Mouse (Mus musculus) limb, embryonic 14.5 days (tissue): ENCODE measurements around the gene Lif. TPM values are rescaled to one million over a fixed set of nuclear protein-coding genes. Genes with fewer than 3 reads are reported as not detected.

Experiments
- ATAC-seq: fragments of 200-750 bp; cut with Nextera tagmentation; 2 replicates; pipeline ENCODE4 v1.8.0; 2017; ENCODE audit warnings: low read depth, moderate number of reproducible peaks, moderate TSS enrichment; ENCODE audit not compliant: low FRiP score
- DNase-seq: peaks from one replicate; pipeline ENCODE4 v3.0.0-alpha.2; 2015; ENCODE audit warnings: low spot score
- H3K27ac ChIP-seq: fragments of 300-500 bp; sonication (generic); replicated peaks from 2 replicates; pipeline ENCODE4 v1.5.1; 2014; ENCODE audit warnings: low read depth, mild to moderate bottlenecking, low read length, moderate library complexity, mixed read lengths
- H3K27me3 ChIP-seq: fragments of 300-500 bp; sonication (generic); 2 replicates; pipeline ENCODE4 v1.6.1; 2014; ENCODE audit warnings: low read length, mixed read lengths; ENCODE audit not compliant: control insufficient read depth, insufficient read depth
- H3K36me3 ChIP-seq: fragments of 300-500 bp; sonication (generic); 2 replicates; pipeline ENCODE4 v1.6.1; 2014; ENCODE audit warnings: mild to moderate bottlenecking, low read length, moderate library complexity, mixed read lengths; ENCODE audit not compliant: control insufficient read depth, insufficient read depth
- H3K4me1 ChIP-seq: fragments of 300-500 bp; sonication (generic); 2 replicates; pipeline ENCODE4 v1.6.1; 2014; ENCODE audit warnings: antibody characterized with exemption, low read length, mixed read lengths; ENCODE audit not compliant: control insufficient read depth, insufficient read depth
- H3K4me2 ChIP-seq: fragments of 300-500 bp; sonication (generic); replicated peaks from 2 replicates; pipeline ENCODE4 v1.6.1; 2014; ENCODE audit warnings: low read depth, mild to moderate bottlenecking, low read length, moderate library complexity; ENCODE audit not compliant: severe bottlenecking
- H3K4me3 ChIP-seq: fragments of 300-500 bp; sonication (generic); replicated peaks from 2 replicates; pipeline ENCODE4 v1.5.1; 2014; ENCODE audit warnings: low read length
- H3K9ac ChIP-seq: fragments of 300-500 bp; sonication (generic); 2 replicates; pipeline ENCODE4 v1.6.1; 2014; ENCODE audit warnings: mild to moderate bottlenecking, low read depth, low read length, moderate library complexity; ENCODE audit not compliant: severe bottlenecking
- H3K9me3 ChIP-seq: fragments of 300-500 bp; sonication (generic); 2 replicates; pipeline ENCODE4 v1.6.1; 2016; ENCODE audit warnings: low read length; ENCODE audit not compliant: control insufficient read depth
- POLR2A ChIP-seq: fragments of 200-500 bp; IDR thresholded peaks from 2 replicates; pipeline ENCODE4 v1.8.0; 2012; ENCODE audit warnings: inconsistent platforms, mild to moderate bottlenecking, moderate library complexity, borderline replicate concordance; ENCODE audit not compliant: insufficient read depth, insufficient read length; ENCODE audit errors: extremely low read depth
- WGBS: fragments of 180-500 bp; shearing (Covaris S2); extraction: QIAGEN DNeasy Blood & Tissue Kit; methylation state at CpG from one replicate; pipeline ENCODE4 v1.1.7; 2014; 5-methylcytosine and 5-hydroxymethylcytosine counted together
- polyA plus RNA-seq, 2 experiments: library from polyadenylated mRNA; depleted of rRNA in 1 of 2; stranded (reverse) in 1 of 2; unstranded in 1 of 2; fragments of >200 nt; fragmentation: Nextera tagmentation in 1 of 2; extraction: Ambion mirVana in 1 of 2; gene quantifications; 2 replicates each; pipeline versions ENCODE4 v1.2.1 to v1.2.3; 2012 to 2014

The Lif gene
- polyA plus RNA-seq (2012; rRNA removed) (0.89 and 1.4 TPM in 2 replicates), polyA plus RNA-seq (2014; fragmentation: Nextera tagmentation; extraction: Ambion mirVana) (0.26 and 0.50 TPM in 2 replicates)

DNA sequence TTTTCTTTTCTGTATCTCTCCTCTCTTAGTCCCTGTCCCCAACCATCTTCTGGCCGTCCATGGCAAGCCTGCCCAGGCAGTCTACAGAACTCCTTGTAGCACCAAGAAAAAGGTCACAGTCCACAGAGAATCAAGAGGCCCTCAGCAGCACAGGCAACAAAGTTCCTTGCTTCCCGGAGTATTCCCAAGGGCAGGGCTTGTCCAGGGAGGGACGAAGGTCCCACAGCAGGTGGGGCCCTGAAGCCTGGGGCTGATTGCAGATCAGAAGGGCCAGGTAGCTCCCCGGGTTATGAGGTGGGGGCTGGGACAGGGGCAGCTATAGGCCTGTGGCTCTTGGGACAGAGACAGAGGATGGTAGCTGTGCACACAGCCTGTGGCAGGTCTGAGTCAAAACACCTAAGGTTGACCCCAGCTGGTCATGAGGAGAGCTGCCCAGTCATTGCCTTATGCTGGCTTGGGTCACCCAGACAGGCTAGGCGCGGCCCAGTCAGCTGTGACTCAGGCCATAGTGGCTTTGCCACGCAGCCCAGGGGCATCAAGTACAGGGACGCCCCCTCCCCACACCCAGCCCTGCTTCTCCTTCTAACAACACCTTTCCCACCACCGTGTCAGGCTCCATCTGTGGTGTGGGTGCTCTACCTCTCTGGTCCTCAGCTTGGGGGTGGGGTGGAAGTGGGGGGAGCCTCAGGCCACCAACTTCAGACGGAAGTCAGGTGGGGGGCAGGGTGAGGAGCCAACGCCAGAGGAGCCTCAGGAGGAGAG is at the start of gene Lif:
Gene Lif, plus strand, starts transcription at position 712 of the 762 bp plus-strand sequence.
- Histone ChIP-seq H3K27me3 (no peaks in the 10 kb centered on the region), H3K27ac (no peak within 1 kb of the TSS), H3K4me1 (peaks cover 24% of the 10 kb centered on the region), H3K4me2 (no peak within 1 kb of the TSS), H3K36me3 (no peaks in the 10 kb centered on the region), H3K9me3 (no peaks in the 10 kb centered on the region), H3K9ac (no peak within 1 kb of the TSS), H3K4me3 (no peak within 1 kb of the TSS)
- no peak for ATAC-seq
- no peak for TF ChIP-seq POLR2A
- DNase-seq = no peak
- 53% methylated on average over 11 of the region's 11 CpGs for WGBS

GRCm38 (mm10) chr11:4207655-4208054 is 49.7 kb upstream of the Lif start:
- ATAC-seq = no peak
- no peaks in the 10 kb centered on the region for H3K4me1 ChIP-seq
- H3K4me2 ChIP-seq = no peak overlapping the region
- H3K9me3 ChIP-seq = no peaks in the 10 kb centered on the region
- H3K9ac ChIP-seq = no peak overlapping the region
- H3K4me3 ChIP-seq = no peak overlapping the region
- peaks cover 63% of the 10 kb centered on the region for H3K36me3 ChIP-seq
- no peak for DNase-seq
- H3K27ac ChIP-seq = no peak overlapping the region
- WGBS = 92% methylated on average over 9 of the region's 9 CpGs
- no peak for TF ChIP-seq POLR2A
- H3K27me3 ChIP-seq = no peaks in the 10 kb centered on the region

GRCm38 (mm10) chr11:4209556-4209955 is 47.8 kb upstream of the Lif start:
- H3K27ac ChIP-seq = no peak overlapping the region
- TF ChIP-seq POLR2A = no peak
- no peak for ATAC-seq
- no peak overlapping the region for H3K4me3 ChIP-seq
- no peaks in the 10 kb centered on the region for H3K4me1 ChIP-seq
- no peak for DNase-seq
- H3K9me3 ChIP-seq = no peaks in the 10 kb centered on the region
- peaks cover 78% of the 10 kb centered on the region for H3K36me3 ChIP-seq
- H3K9ac ChIP-seq = no peak overlapping the region
- no peaks in the 10 kb centered on the region for H3K27me3 ChIP-seq
- no peak overlapping the region for H3K4me2 ChIP-seq
- WGBS = 78% methylated on average over 5 of the region's 5 CpGs

DNA sequence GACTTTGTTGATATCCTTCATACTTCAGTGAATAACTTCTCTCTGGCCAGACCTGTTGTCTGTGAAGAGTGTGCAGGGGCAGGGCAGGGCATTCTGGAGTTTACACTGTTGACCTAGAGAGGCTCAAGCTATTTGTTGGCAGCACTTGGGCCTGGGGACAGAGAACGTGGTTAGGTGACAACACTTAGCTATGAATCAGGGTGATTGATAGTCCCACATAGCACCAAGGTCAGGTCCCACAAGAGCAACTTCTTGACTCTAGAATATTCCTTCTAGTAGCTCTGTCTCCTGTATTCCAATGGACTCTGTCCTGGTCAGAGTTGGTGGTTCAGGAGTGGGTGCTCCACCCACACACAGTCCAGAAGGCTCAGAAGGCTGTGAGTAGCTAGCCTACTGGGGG is 46.6 kb upstream of the Lif start:
- H3K4me3 ChIP-seq = no peak overlapping the region
- 61% methylated on average over 1 of the region's 1 CpGs for WGBS
- H3K4me1 ChIP-seq = no peaks in the 10 kb centered on the region
- H3K9ac ChIP-seq = no peak overlapping the region
- no peak overlapping the region for H3K4me2 ChIP-seq
- no peak for TF ChIP-seq POLR2A
- peaks cover 87% of the 10 kb centered on the region for H3K36me3 ChIP-seq
- no peaks in the 10 kb centered on the region for H3K9me3 ChIP-seq
- ATAC-seq = no peak
- no peak overlapping the region for H3K27ac ChIP-seq
- DNase-seq = no peak
- H3K27me3 ChIP-seq = no peaks in the 10 kb centered on the region

- Histone ChIP-seq H3K4me3 (no peak overlapping the region), H3K36me3 (peaks cover 64% of the 10 kb centered on the region), H3K9me3 (no peaks in the 10 kb centered on the region), H3K9ac (no peak overlapping the region), H3K27me3 (no peaks in the 10 kb centered on the region), H3K27ac (no peak overlapping the region), H3K4me2 (no peak overlapping the region), H3K4me1 (0 out of 2 replicates have a peak, but pooled peaks cover 2% of the 10 kb centered on the region)
- no peak for TF ChIP-seq POLR2A
- 96% methylated on average over 10 of the region's 10 CpGs for WGBS
- ATAC-seq (no peak), DNase-seq (no peak)
Measured at GRCm38 (mm10) chr11:4213107-4213506, 44.2 kb upstream of the Lif start.
